Mouse (Mus musculus) neural tube, embryonic 11.5 days (tissue): Measurements from ENCODE around the gene Dnah7c. TPM values are rescaled to one million over a fixed set of nuclear protein-coding genes. Genes with fewer than 3 reads are reported as not detected.
"Not testable (repeated sequence)": the region's sequence is repeated elsewhere in the genome, so short reads cannot be mapped to it uniquely, and the experiment has no call there.

Source experiments
- ATAC-seq: fragments of 200-750 bp; cut with Nextera tagmentation; 2 replicates; pipeline ENCODE4 v1.8.0; 2017; ENCODE audit warnings: moderate number of reproducible peaks, mild to moderate bottlenecking, moderate TSS enrichment, moderate library complexity; ENCODE audit not compliant: insufficient read depth, low FRiP score, low TSS enrichment
- DNase-seq: peaks from one replicate; pipeline ENCODE4 v3.0.0-alpha.2; 2015; ENCODE audit warnings: low spot score
- H3K27ac ChIP-seq: fragments of 300-500 bp; sonication (generic); 2 replicates; pipeline ENCODE4 v1.5.1; 2014; ENCODE audit warnings: low read depth, mild to moderate bottlenecking, low read length
- H3K27me3 ChIP-seq: fragments of 300-500 bp; sonication (generic); 2 replicates; pipeline ENCODE4 v1.6.1; 2014; ENCODE audit warnings: mild to moderate bottlenecking, low read length, mixed read lengths; ENCODE audit not compliant: control insufficient read depth, insufficient read depth
- H3K36me3 ChIP-seq: fragments of 300-500 bp; sonication (generic); 2 replicates; pipeline ENCODE4 v1.6.1; 2014; ENCODE audit warnings: mild to moderate bottlenecking, low read length, moderate library complexity, mixed read lengths; ENCODE audit not compliant: control insufficient read depth, insufficient read depth
- H3K4me1 ChIP-seq: fragments of 300-500 bp; sonication (generic); 2 replicates; pipeline ENCODE4 v1.6.1; 2014; ENCODE audit warnings: low read length, mixed read lengths; ENCODE audit not compliant: control insufficient read depth, insufficient read depth
- H3K4me2 ChIP-seq: fragments of 300-500 bp; sonication (generic); 2 replicates; pipeline ENCODE4 v1.6.1; 2014; ENCODE audit warnings: low read depth, mild to moderate bottlenecking, moderate library complexity
- H3K4me3 ChIP-seq: fragments of 300-500 bp; sonication (generic); 2 replicates; pipeline ENCODE4 v1.5.1; 2014; ENCODE audit warnings: low read depth, low read length
- H3K9ac ChIP-seq: fragments of 300-500 bp; sonication (generic); 2 replicates; pipeline ENCODE4 v1.6.1; 2014; ENCODE audit warnings: mild to moderate bottlenecking, low read length
- H3K9me3 ChIP-seq: fragments of 300-500 bp; sonication (generic); 2 replicates; pipeline ENCODE4 v1.6.1; 2016; ENCODE audit warnings: low read length; ENCODE audit not compliant: control insufficient read depth
- WGBS: fragments of 180-500 bp; shearing (Covaris S2); extraction: QIAGEN DNeasy Blood & Tissue Kit; methylation state at CpG from one replicate; pipeline ENCODE4 v1.1.7; 2014; 5-methylcytosine and 5-hydroxymethylcytosine counted together
- polyA plus RNA-seq: library from polyadenylated mRNA; unstranded; fragments of >200 nt; fragmentation: Nextera tagmentation; extraction: Ambion mirVana; gene quantifications from 2 replicates; pipeline ENCODE4 v1.2.1, GENCODE M21; 2014

Dnah7c gene
- polyA plus RNA-seq, 1 experiment from 2014 or later, result 0.08 TPM

GRCm38 (mm10) chr1:46649821-46650220 is 224.4 kb downstream of the Dnah7c start:
- not testable (repeated sequence) for DNase-seq, ATAC-seq, H3K27me3 ChIP-seq, H3K9ac ChIP-seq, H3K36me3 ChIP-seq, H3K27ac ChIP-seq, H3K4me1 ChIP-seq, H3K4me2 ChIP-seq, H3K4me3 ChIP-seq, H3K9me3 ChIP-seq
- 84% methylated on average over 4 of the region's 4 CpGs for WGBS

- H3K27me3 ChIP-seq, H3K27ac ChIP-seq, H3K4me1 ChIP-seq, H3K9me3 ChIP-seq, H3K4me2 ChIP-seq, H3K9ac ChIP-seq, H3K36me3 ChIP-seq, DNase-seq, ATAC-seq, H3K4me3 ChIP-seq: not testable (repeated sequence)
- 57% methylated on average over 2 of the region's 2 CpGs for WGBS
These were observed 227.3 kb downstream of the Dnah7c start for GRCm38 (mm10) chr1:46652721-46653120.

GRCm38 (mm10) chr1:46724810-46725209 is 299.4 kb downstream of the Dnah7c start:
- not testable (repeated sequence) for H3K36me3 ChIP-seq, H3K27me3 ChIP-seq, H3K9ac ChIP-seq, H3K9me3 ChIP-seq, H3K4me3 ChIP-seq, H3K4me1 ChIP-seq, H3K27ac ChIP-seq, H3K4me2 ChIP-seq, DNase-seq, ATAC-seq
- WGBS, result 77% methylated on average over 1 of the region's 1 CpGs

GRCm38 (mm10) chr1:46725266-46725665 is 299.9 kb downstream of the Dnah7c start:
- Histone ChIP-seq H3K4me2 (no peak overlapping the region), H3K4me3 (no peak overlapping the region), H3K9ac (no peak overlapping the region), H3K36me3 (no peaks in the 10 kb centered on the region), H3K9me3 (no peaks in the 10 kb centered on the region), H3K27ac (no peak overlapping the region), H3K4me1 (no peaks in the 10 kb centered on the region), H3K27me3 (no peaks in the 10 kb centered on the region)
- ATAC-seq, result no peak
- 76% methylated on average over 1 of the region's 1 CpGs for WGBS
- DNase-seq, result no peak

GRCm38 (mm10) chr1:46725719-46726118 is 300.3 kb downstream of the Dnah7c start:
- H3K9me3 ChIP-seq, ATAC-seq, H3K36me3 ChIP-seq, H3K27ac ChIP-seq, DNase-seq, H3K4me2 ChIP-seq, H3K27me3 ChIP-seq, H3K4me3 ChIP-seq, H3K4me1 ChIP-seq, H3K9ac ChIP-seq: not testable (repeated sequence)
- WGBS, result 91% methylated on average over 2 of the region's 2 CpGs

GRCm38 (mm10) chr1:46729731-46730130 is 304.3 kb downstream of the Dnah7c start:
- not testable (repeated sequence) for H3K4me2 ChIP-seq, H3K9ac ChIP-seq, ATAC-seq, H3K9me3 ChIP-seq, H3K4me3 ChIP-seq, H3K27me3 ChIP-seq, H3K27ac ChIP-seq, DNase-seq, H3K36me3 ChIP-seq, H3K4me1 ChIP-seq
- WGBS, result 93% methylated on average over 3 of the region's 3 CpGs

GRCm38 (mm10) chr1:46733405-46734106 is 308.2 kb downstream of the Dnah7c start:
- WGBS, result 73% methylated on average over 2 of the region's 2 CpGs
- H3K27me3 ChIP-seq, H3K4me1 ChIP-seq, ATAC-seq, H3K4me2 ChIP-seq, H3K27ac ChIP-seq, H3K4me3 ChIP-seq, H3K9ac ChIP-seq, H3K9me3 ChIP-seq, DNase-seq, H3K36me3 ChIP-seq: not testable (repeated sequence)

- H3K4me2 ChIP-seq, H3K4me3 ChIP-seq, H3K27me3 ChIP-seq, H3K4me1 ChIP-seq, H3K9me3 ChIP-seq, DNase-seq, H3K27ac ChIP-seq, ATAC-seq, H3K9ac ChIP-seq, H3K36me3 ChIP-seq: not testable (repeated sequence)
- 89% methylated on average over 2 of the region's 2 CpGs for WGBS
These were observed 309.1 kb downstream of the Dnah7c start for GRCm38 (mm10) chr1:46734455-46734854.

- 88% methylated on average over 3 of the region's 3 CpGs for WGBS
- H3K4me2 ChIP-seq, H3K4me3 ChIP-seq, H3K27ac ChIP-seq, H3K4me1 ChIP-seq, H3K9me3 ChIP-seq, DNase-seq, H3K36me3 ChIP-seq, H3K27me3 ChIP-seq, ATAC-seq, H3K9ac ChIP-seq: not testable (repeated sequence)
These were observed 339.2 kb downstream of the Dnah7c start for GRCm38 (mm10) chr1:46764600-46764999.
